Mouse (Mus musculus): ENCODE measurements at regions not wholly inside any gene's neighbourhood (a gene's known extent, or its start where the extent isn't known, plus 50 kb on each side); places are given as distances from the start of the nearest gene placed in this dataset.

GRCm38 (mm10) chr12:58804068-58804467, 207.7 kb downstream of the Sec23a start:
- TF ChIP-seq EP300 (IDR thresholded peaks at IDR 0.05; ENCODE audit: low read depth) (no peak), CTCF (IDR thresholded peaks at IDR 0.05; ENCODE audit: low read depth) (no peak)

Data from heart, postnatal 0 days (tissue).